Mouse (Mus musculus) adrenal gland, postnatal 4 days (tissue): ENCODE measurements around the gene Inpp5b. TPM values are rescaled to one million over a fixed set of nuclear protein-coding genes. Genes with fewer than 3 reads are reported as not detected.

ENCODE experiments used
- microRNA-seq: library from miRNA; unstranded; fragments of <30 nt; microRNA quantifications from one replicate; pipeline ENCODE4 v1.2.0, GENCODE M21; 2021
- total RNA-seq, 2 experiments: library from RNA; stranded (reverse); gene quantifications; 2 replicates each; pipeline ENCODE4 v1.2.3; 2021

Gene Inpp5b
- total RNA-seq, 2 experiments from 2014 or later, result 25.2 to 32.0 TPM

Small RNAs within 50 kb of the gene (microRNA-seq; reads per million reads assigned to microRNA genes)
- not detected for gene Gm24721
- gene Mir697, result not detected
- not detected for gene Mir698

Other genes with a start within 250 kb of the Inpp5b start
- gene 3100002H09Rik, start 131.0 kb upstream of the Inpp5b start, total RNA-seq, result not detected
- under 1 TPM; 0.23 to 0.34 TPM for gene Pou3f1, start 85.0 kb upstream of the Inpp5b start, total RNA-seq
- gene Utp11, start 48.2 kb upstream of the Inpp5b start, total RNA-seq, result 10 to 100 TPM; 34.3 to 35.9 TPM
- 10 to 100 TPM; 15.6 to 17.3 TPM for gene Fhl3, start 41.1 kb upstream of the Inpp5b start, total RNA-seq
- 10 to 100 TPM; 58.4 to 62.7 TPM for gene Sf3a3, start 27.1 kb upstream of the Inpp5b start, total RNA-seq
- 10 to 100 TPM; 25.0 to 27.8 TPM for gene Mtf1, start 60.3 kb downstream of the Inpp5b start, total RNA-seq
- gene Yrdc, start 108.8 kb downstream of the Inpp5b start, total RNA-seq, result 10 to 100 TPM; 42.2 to 42.3 TPM
- 10 to 100 TPM; 50.8 to 60.1 TPM for gene 1110065P20Rik, start 109.3 kb downstream of the Inpp5b start, total RNA-seq
- gene Maneal, start 120.3 kb downstream of the Inpp5b start, total RNA-seq, result 1 to 10 TPM; 7.3 to 7.6 TPM
- 10 to 100 TPM; 10.2 to 11.2 TPM for gene Epha10, start 139.0 kb downstream of the Inpp5b start, total RNA-seq
- 10 to 100 TPM; 17.8 to 23.3 TPM for gene 9930104L06Rik, start 195.2 kb downstream of the Inpp5b start, total RNA-seq
- gene Cdca8, start 197.5 kb downstream of the Inpp5b start, total RNA-seq, result 10 to 100 TPM; 25.6 to 31.5 TPM
- 1 to 10 TPM; 6.7 to 9.7 TPM for gene Rspo1, start 244.6 kb downstream of the Inpp5b start, total RNA-seq